Mouse (Mus musculus) kidney, adult 2 months (tissue): ENCODE measurements around the gene Olfr215. TPM values are rescaled to one million over a fixed set of nuclear protein-coding genes. Genes with fewer than 3 reads are reported as not detected.
"Not testable (repeated sequence)": the region's sequence is repeated elsewhere in the genome, so short reads cannot be mapped to it uniquely, and the experiment has no call there.

ENCODE experiments used
- DNase-seq: peaks from one replicate; pipeline ENCODE4 v3.0.0; 2021
- H3K27ac ChIP-seq: fragments of 200-500 bp; 2 replicates; pipeline ENCODE4 v1.5.1; 2012; ENCODE audit warnings: low read depth, low read length, control low read depth, inconsistent platforms; ENCODE audit not compliant: insufficient read depth
- H3K27me3 ChIP-seq: fragments of 200-500 bp; replicated peaks from 2 replicates; pipeline ENCODE4 v1.6.1; 2012; ENCODE audit warnings: mild to moderate bottlenecking, moderate library complexity, low read length, inconsistent platforms; ENCODE audit not compliant: control insufficient read depth, insufficient read depth
- H3K36me3 ChIP-seq: fragments of 200-500 bp; 2 replicates; pipeline ENCODE4 v1.6.1; 2012; ENCODE audit warnings: mild to moderate bottlenecking, moderate library complexity, low read length, inconsistent platforms; ENCODE audit not compliant: control insufficient read depth, insufficient read depth
- H3K4me1 ChIP-seq: fragments of 200-500 bp; 2 replicates; pipeline ENCODE4 v1.6.1; 2011; ENCODE audit warnings: low read length; ENCODE audit not compliant: control insufficient read depth, insufficient read depth
- H3K4me3 ChIP-seq: fragments of 200-500 bp; 2 replicates; pipeline ENCODE4 v1.5.1; 2011; ENCODE audit warnings: mild to moderate bottlenecking, low read depth, low read length, control low read depth; ENCODE audit not compliant: insufficient read depth
- CTCF ChIP-seq: fragments of 200-500 bp; conservative IDR thresholded peaks from 2 replicates; pipeline ENCODE4 v1.5.1; 2011; ENCODE audit warnings: low read depth, mild to moderate bottlenecking, control low read depth, low read length, moderate library complexity, mixed read lengths; ENCODE audit not compliant: insufficient read depth, insufficient read length
- POLR2A ChIP-seq: fragments of 200-500 bp; IDR thresholded peaks from one replicate; pipeline ENCODE4 v1.6.1; 2011; ENCODE audit warnings: low read depth, low read length, control low read depth
- WGBS: fragments of 180-500 bp; shearing (Covaris S2); methylation state at CpG from one replicate; pipeline ENCODE4 v1.1.7; 2018; 5-methylcytosine and 5-hydroxymethylcytosine counted together
- polyA plus RNA-seq: library from polyadenylated mRNA; depleted of rRNA; stranded (reverse); fragments of >200 nt; gene quantifications from 2 replicates; pipeline ENCODE4 v1.2.3, GENCODE M21; 2012

Gene Olfr215
- polyA plus RNA-seq, 1 experiment = not detected

- no peak overlapping the region for H3K4me3 ChIP-seq
- TF ChIP-seq CTCF (no peak), POLR2A (no peak)
- no peaks in the 10 kb centered on the region for H3K27me3 ChIP-seq
- H3K4me1 ChIP-seq = no peaks in the 10 kb centered on the region
- no peak for DNase-seq
- H3K27ac ChIP-seq = no peak overlapping the region
- H3K36me3 ChIP-seq = no peaks in the 10 kb centered on the region
These were observed 34.1 kb upstream of the Olfr215 start for GRCm38 (mm10) chr6:116618073-116618472.

GRCm38 (mm10) chr6:116615719-116616118 lies 31.7 kb upstream of the Olfr215 start:
- H3K36me3 ChIP-seq = no peaks in the 10 kb centered on the region

GRCm38 (mm10) chr6:116607230-116607629 lies 23.2 kb upstream of the Olfr215 start:
- Histone ChIP-seq H3K27ac (no peak overlapping the region), H3K36me3 (no peaks in the 10 kb centered on the region), H3K4me3 (no peak overlapping the region), H3K27me3 (no peaks in the 10 kb centered on the region), H3K4me1 (no peaks in the 10 kb centered on the region)
- WGBS = 38% methylated on average over 4 of the region's 4 CpGs
- TF ChIP-seq CTCF (no peak), POLR2A (no peak)
- no peak for DNase-seq

More at GRCm38 (mm10) chr6:116615719-116616118, 31.7 kb upstream of the Olfr215 start:
- Histone ChIP-seq H3K27me3 (no peaks in the 10 kb centered on the region), H3K4me3 (no peak overlapping the region), H3K4me1 (no peaks in the 10 kb centered on the region), H3K27ac (no peak overlapping the region)
- TF ChIP-seq CTCF (no peak), POLR2A (no peak)
- 85% methylated on average over 2 of the region's 2 CpGs for WGBS
- no peak for DNase-seq

GRCm38 (mm10) chr6:116600969-116601368 lies 17.0 kb upstream of the Olfr215 start:
- not testable (repeated sequence) for H3K27ac ChIP-seq, H3K4me3 ChIP-seq, DNase-seq, H3K4me1 ChIP-seq, H3K36me3 ChIP-seq, H3K27me3 ChIP-seq

- no peak for TF ChIP-seq POLR2A
- peak; percentile 66 for TF ChIP-seq CTCF
- Histone ChIP-seq H3K4me3 (no peak overlapping the region), H3K4me1 (no peaks in the 10 kb centered on the region), H3K36me3 (no peaks in the 10 kb centered on the region), H3K27ac (no peak overlapping the region), H3K27me3 (no peaks in the 10 kb centered on the region)
- WGBS = 29% methylated on average over 3 of the region's 3 CpGs
- peak; percentile 60 for DNase-seq
These were observed 14.2 kb downstream of the Olfr215 start for GRCm38 (mm10) chr6:116569834-116570233.

- DNase-seq = no peak
- no peak overlapping the region for H3K27ac ChIP-seq
- no peaks in the 10 kb centered on the region for H3K27me3 ChIP-seq
- WGBS = 29% methylated on average over 3 of the region's 3 CpGs
- no peaks in the 10 kb centered on the region for H3K4me1 ChIP-seq
- H3K36me3 ChIP-seq = no peaks in the 10 kb centered on the region
- no peak overlapping the region for H3K4me3 ChIP-seq
- no peak for TF ChIP-seq CTCF
- no peak for TF ChIP-seq POLR2A
These were observed 29.0 kb downstream of the Olfr215 start for GRCm38 (mm10) chr6:116554952-116555351.

GRCm38 (mm10) chr6:116553935-116554334 lies 30.1 kb downstream of the Olfr215 start, which contains the start of gene Olfr214:
Gene Olfr214 (plus strand): TSS chr6:116554235.
- Histone ChIP-seq H3K27me3 (no peaks in the 10 kb centered on the region), H3K4me1 (no peaks in the 10 kb centered on the region), H3K36me3 (no peaks in the 10 kb centered on the region), H3K27ac (no peak within 1 kb of the TSS), H3K4me3 (no peak within 1 kb of the TSS)
- no peak for TF ChIP-seq POLR2A
- TF ChIP-seq CTCF = no peak
- DNase-seq = no peak
- WGBS = 39% methylated on average over 1 of the region's 1 CpGs

- H3K4me1 ChIP-seq, H3K27ac ChIP-seq, H3K27me3 ChIP-seq, H3K36me3 ChIP-seq, DNase-seq, H3K4me3 ChIP-seq: not testable (repeated sequence)
- WGBS = 96% methylated on average over 11 of the region's 11 CpGs
These were observed 33.2 kb downstream of the Olfr215 start, which contains the start of gene Gm5580 for GRCm38 (mm10) chr6:116550841-116551240. Gene Gm5580 (plus strand): TSS chr6:116551141.
